In genomic region chr12:91695761-91696160, GRCm38 (mm10) we compare ENCODE assay signal across 17 mouse cellular contexts.
DNase-seq lines count a peak whose midpoint lies in the region; ATAC-seq and TF ChIP-seq lines count a peak whose summit lies in the region.
"Had no signal": no experiment of that assay in that cellular context is flagged by ENCODE, and none has a peak within 500 bp of the region (broad histone marks: within the 10 kb centered on the region; RNA-seq: fewer than 3 reads in every experiment).

No protein-coding gene starts in this region.

- peaks cover 36% of the 10 kb centered on the region for H3K4me1 ChIP-seq in liver, adult 2 months (ENCODE audit: control insufficient read depth, insufficient read depth, low read length)
- H3K4me1 ChIP-seq in liver, embryonic 16.5 days (ENCODE audit: control insufficient read depth, low read depth, low read length), result peaks cover 4% of the 10 kb centered on the region; the same call in 1 of the 2 replicates
- H3K4me1 ChIP-seq in forebrain, embryonic 12.5 days, result peaks cover 5% of the 10 kb centered on the region
- H3K4me1 ChIP-seq: heart, embryonic 13.5 days had no signal

- DNase-seq in liver, adult 2 months (ENCODE audit: extremely low read depth, low read depth, low spot score), result no peak
- no peak for DNase-seq in liver
- peak; percentile 90 for DNase-seq in Muller cell, postnatal 12 days (ENCODE audit: inconsistent ontology term)
- peak; percentile 95 for DNase-seq in retina, embryonic 14.5 days (ENCODE audit: low spot score)
- no peak for DNase-seq in cerebellum, postnatal 10 days
- DNase-seq: adrenal gland, postnatal 36 days; B cell, adult 2 months; cerebellum, adult 18-20 months; gastrocnemius, postnatal 10 days; heart, adult 18-20 months; thymus, adult 18-20 months had no signal

- H3K4me3 ChIP-seq in liver, adult 2 months (ENCODE audit: insufficient read depth, low read depth, low read length), result peak overlapping the region; percentile 58
- H3K4me3 ChIP-seq in liver, embryonic 16.5 days (ENCODE audit: low read depth, low read length), result no peak overlapping the region
- no peak overlapping the region for H3K4me3 ChIP-seq in forebrain, embryonic 12.5 days (replicated peaks)
- H3K4me3 ChIP-seq: erythroblast, embryonic 14.5 days; heart, embryonic 13.5 days had no signal

- H3K4me2 ChIP-seq in liver, embryonic 16.5 days (ENCODE audit: low read depth, low read length), result no peak overlapping the region
- H3K4me2 ChIP-seq in forebrain, embryonic 12.5 days, result no peak overlapping the region
- H3K4me2 ChIP-seq: heart, embryonic 13.5 days had no signal

- H3K27me3 ChIP-seq in liver, adult 2 months (ENCODE audit: control insufficient read depth, insufficient read depth, low read length), result no peaks in the 10 kb centered on the region
- H3K27me3 ChIP-seq in liver, embryonic 16.5 days (ENCODE audit: control insufficient read depth, insufficient read depth, low read depth, low read length), result no peaks in the 10 kb centered on the region
- no peaks in the 10 kb centered on the region for H3K27me3 ChIP-seq in forebrain, embryonic 12.5 days
- H3K27me3 ChIP-seq: heart, embryonic 13.5 days had no signal

- no peak for ATAC-seq in liver, embryonic 16.5 days (ENCODE audit: low read depth)
- no peak for ATAC-seq in forebrain, embryonic 12.5 days (ENCODE audit: low FRiP score)
- ATAC-seq: forebrain, embryonic 14.5 days; hindbrain, postnatal 0 days had no signal

- no peaks in the 10 kb centered on the region for H3K9me3 ChIP-seq in liver, embryonic 16.5 days (replicated peaks; ENCODE audit: control insufficient read depth, low read length)
- H3K9me3 ChIP-seq in forebrain, embryonic 12.5 days, result no peaks in the 10 kb centered on the region
- H3K9me3 ChIP-seq: heart, embryonic 13.5 days had no signal

- peak overlapping the region; percentile 75 for H3K9ac ChIP-seq in liver, adult 2 months (ENCODE audit: low read depth, low read length)
- H3K9ac ChIP-seq in liver, embryonic 16.5 days (ENCODE audit: low read depth, low read length), result no peak overlapping the region
- H3K9ac ChIP-seq in forebrain, embryonic 12.5 days, result no peak overlapping the region
- H3K9ac ChIP-seq: heart, embryonic 13.5 days had no signal

- no peaks in the 10 kb centered on the region; the same call in 1 of the 2 replicates for H3K36me3 ChIP-seq in liver, adult 2 months (ENCODE audit: control insufficient read depth, insufficient read depth, low read length)
- no peaks in the 10 kb centered on the region for H3K36me3 ChIP-seq in liver, embryonic 16.5 days (ENCODE audit: control insufficient read depth, insufficient read depth)
- H3K36me3 ChIP-seq in forebrain, embryonic 12.5 days (replicated peaks), result 0 out of 2 replicates have a peak, but pooled peaks cover 5% of the 10 kb centered on the region
- H3K36me3 ChIP-seq: heart, embryonic 13.5 days had no signal

- peak overlapping the region; percentile 92 for H3K27ac ChIP-seq in liver, adult 2 months (replicated peaks; ENCODE audit: insufficient read depth, low read depth, low read length)
- H3K27ac ChIP-seq in liver, embryonic 16.5 days (ENCODE audit: low read length), result peak overlapping the region; percentile 69; the same call in 1 of the 2 replicates
- no peak overlapping the region for H3K27ac ChIP-seq in forebrain, embryonic 12.5 days
- H3K27ac ChIP-seq: heart, embryonic 13.5 days; hindbrain, postnatal 0 days had no signal

- H3K79me2 ChIP-seq in liver, adult 2 months (ENCODE audit: control insufficient read depth, insufficient read depth, low read length), result no peaks in the 10 kb centered on the region; the same call in 1 of the 2 replicates

- no peak for TF ChIP-seq POLR2A in liver, adult 2 months (IDR thresholded peaks at IDR 0.05; ENCODE audit: extremely low read depth, insufficient read depth, low read length)

- no peak for TF ChIP-seq CTCF in liver, adult 2 months (IDR thresholded peaks at IDR 0.05; ENCODE audit: low read depth, low read length)

- 39% methylated on average over 4 of the region's 4 CpGs for WGBS in liver, adult 2 months
- WGBS in liver, embryonic 16.5 days (ENCODE audit: insufficient replicate concordance), result 78% methylated on average over 4 of the region's 4 CpGs
- WGBS in forebrain, embryonic 12.5 days, result 51% methylated on average over 4 of the region's 4 CpGs

Comparison
In these comparisons a context has a peak if more than half of its experiments do, and no peak if none do; other contexts are left out.
1. DNase-seq: peak in Muller cell, postnatal 12 days (single experiment) and retina, embryonic 14.5 days (single experiment); none in liver, adult 2 months (single experiment), liver (single experiment) and cerebellum, postnatal 10 days (0 of 2).